Mouse (Mus musculus): ENCODE results near the gene Ints14.

- TF ChIP-seq CTCF (conservative IDR thresholded peaks at IDR 0.05; ENCODE audit: insufficient read depth, insufficient read length, low read depth, low read length) (no peak), POLR2A (IDR thresholded peaks at IDR 0.05; ENCODE audit: low read depth, low read length) (no peak)
Measured at GRCm38 (mm10) chr9:65022580-65023135, 62.0 kb downstream of the Ints14 start.
